Mouse (Mus musculus) adrenal gland, postnatal 4 days (tissue): ENCODE results near the gene Foxo3. TPM values are rescaled to one million over a fixed set of nuclear protein-coding genes. Genes with fewer than 3 reads are reported as not detected.

Experiments
- DNase-seq, 2 experiments: peaks; one replicate each; pipeline ENCODE4 v3.0.0; 2021 to 2022; ENCODE audit warnings: low spot score in 2 of 2, mixed read lengths in 2 of 2
- total RNA-seq, 2 experiments: library from RNA; stranded (reverse); gene quantifications; 2 replicates each; pipeline ENCODE4 v1.2.3; 2021

Gene Foxo3
- total RNA-seq, 2 experiments from 2014 or later = 71.7 to 72.8 TPM

GRCm38 (mm10) chr10:42230471-42231099, 46.0 kb downstream of the Foxo3 start:
- DNase-seq = no peak

- no peak for DNase-seq
Observed at GRCm38 (mm10) chr10:42227751-42228241, 48.8 kb downstream of the Foxo3 start.

- no peak for DNase-seq
Observed at GRCm38 (mm10) chr10:42226176-42226575, 50.4 kb downstream of the Foxo3 start.

- no peak for DNase-seq
Observed at GRCm38 (mm10) chr10:42225184-42225935, 51.2 kb downstream of the Foxo3 start.

- no peak for DNase-seq
Observed at GRCm38 (mm10) chr10:42221996-42222395, 54.6 kb downstream of the Foxo3 start.

DNA sequence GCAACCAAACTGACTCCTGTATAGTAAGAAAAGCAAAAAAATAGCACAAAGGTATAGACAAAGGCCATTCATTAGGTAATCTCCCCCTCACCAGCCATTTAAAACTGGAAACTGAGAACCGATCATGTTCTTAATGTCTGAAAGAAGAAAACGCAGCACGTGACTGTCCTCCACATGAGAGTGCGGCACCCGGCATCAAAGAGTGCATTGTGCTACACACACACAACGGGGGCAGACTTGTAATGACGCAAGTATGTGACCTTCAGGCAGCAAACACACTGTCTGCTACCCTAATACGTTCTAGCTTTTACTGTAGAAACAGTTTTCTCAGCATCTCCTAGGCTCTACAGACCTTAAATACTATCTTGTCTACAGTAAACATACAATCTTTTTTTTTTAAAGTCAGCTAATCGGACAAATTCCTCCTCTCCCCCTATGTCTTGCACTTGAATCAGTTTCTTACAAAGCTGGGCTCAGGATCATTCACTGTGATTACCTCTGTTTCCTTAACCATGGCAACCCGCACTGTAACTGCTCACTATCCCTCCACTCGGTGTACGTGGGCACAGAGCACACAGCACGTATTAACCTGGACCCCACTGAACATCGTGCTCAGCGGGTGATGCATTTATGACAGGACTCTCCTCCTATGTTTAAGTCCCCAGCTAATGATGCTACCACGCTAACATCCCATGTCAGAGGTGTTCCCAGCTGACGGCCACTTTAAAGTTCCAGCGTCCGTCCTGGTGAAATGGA, 55.2 kb downstream of the Foxo3 start:
- DNase-seq = no peak

DNA sequence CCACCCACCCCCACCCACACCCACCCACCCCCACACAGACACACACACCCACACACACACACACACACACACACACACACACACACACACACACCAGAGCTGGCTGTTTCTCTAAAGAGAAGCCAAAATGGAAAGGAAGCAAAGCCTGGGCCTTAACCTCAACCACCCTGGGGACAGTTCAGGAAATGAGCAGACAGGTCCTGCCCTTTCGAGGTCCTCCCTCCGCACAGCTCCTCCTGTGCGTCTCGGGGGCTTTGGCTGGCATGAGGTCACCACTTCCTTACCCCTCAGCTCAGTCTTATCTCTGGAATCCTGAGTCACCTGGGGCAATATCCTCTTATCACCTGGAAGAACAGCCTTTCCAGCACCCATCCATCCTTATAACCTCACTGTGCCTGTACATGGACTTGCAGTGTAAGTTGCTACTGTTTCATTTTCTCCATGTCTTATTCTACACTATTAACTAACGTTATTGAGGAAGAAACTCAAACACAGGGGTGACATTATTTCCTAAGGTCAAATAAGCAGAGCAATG, 56.1 kb downstream of the Foxo3 start:
- DNase-seq = no peak

GRCm38 (mm10) chr10:42211407-42211806, 65.1 kb downstream of the Foxo3 start:
- no peak for DNase-seq

DNA sequence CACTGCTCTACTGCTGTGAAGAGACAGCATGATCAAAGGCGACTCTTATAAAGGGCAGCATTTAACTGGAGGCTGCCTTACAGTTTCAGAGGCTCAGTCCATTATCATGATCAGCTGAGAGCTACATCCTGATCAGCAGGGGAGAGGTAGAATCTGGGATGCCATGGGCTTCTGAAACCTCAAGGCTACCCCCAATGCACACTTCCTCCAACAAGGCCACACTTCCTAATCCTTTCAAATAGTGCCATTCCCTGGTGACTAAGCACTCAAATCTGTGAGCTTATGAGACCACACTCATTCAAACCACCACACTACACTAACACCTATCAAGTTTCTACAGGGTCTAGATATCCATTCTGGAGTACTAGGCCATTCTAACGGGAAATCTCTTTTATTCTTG, 65.9 kb downstream of the Foxo3 start:
- DNase-seq = no peak

DNA sequence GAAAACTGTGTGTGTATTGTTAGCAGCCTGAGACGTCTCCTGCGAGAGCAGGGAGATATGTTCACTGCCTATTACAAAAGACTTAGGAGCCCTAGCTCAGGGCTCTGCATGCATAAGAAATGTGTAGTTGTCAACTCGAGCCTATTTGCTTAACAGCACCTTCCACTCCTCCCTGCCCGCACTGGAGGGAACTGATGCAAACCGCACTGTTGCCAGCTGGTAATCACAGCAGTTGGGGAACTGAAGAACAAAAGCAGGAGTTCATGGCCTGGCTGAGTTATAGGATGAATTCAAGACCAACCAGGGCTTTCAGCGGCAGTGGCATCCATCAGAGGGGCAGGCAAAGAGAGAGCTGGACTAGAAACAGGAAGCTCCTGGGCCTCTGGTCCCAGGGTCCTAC, 66.7 kb downstream of the Foxo3 start:
- DNase-seq = no peak

DNA sequence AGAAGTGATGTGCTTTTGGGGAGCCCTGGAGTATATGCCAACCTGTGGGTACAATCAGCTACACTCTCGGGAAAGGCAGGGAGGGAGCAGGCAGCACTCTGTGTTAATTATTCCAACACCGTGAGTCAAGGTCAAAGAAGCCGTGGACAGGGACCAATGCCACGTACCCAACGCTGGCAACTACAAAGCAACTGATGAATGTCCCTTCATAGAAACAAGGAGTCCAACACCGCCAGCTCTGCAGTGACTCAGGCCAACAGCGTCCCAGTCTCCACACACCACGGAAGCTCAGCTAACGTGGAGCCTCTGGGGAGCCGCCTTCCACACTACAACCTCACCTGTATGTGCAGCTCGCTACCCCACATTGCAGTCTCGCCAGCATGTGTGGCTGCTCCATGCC, 68.9 kb downstream of the Foxo3 start:
- no peak for DNase-seq

GRCm38 (mm10) chr10:42204768-42205412, 71.7 kb downstream of the Foxo3 start:
- DNase-seq = no peak

- DNase-seq = no peak
Observed at GRCm38 (mm10) chr10:42203321-42204155, 73.0 kb downstream of the Foxo3 start.

DNA sequence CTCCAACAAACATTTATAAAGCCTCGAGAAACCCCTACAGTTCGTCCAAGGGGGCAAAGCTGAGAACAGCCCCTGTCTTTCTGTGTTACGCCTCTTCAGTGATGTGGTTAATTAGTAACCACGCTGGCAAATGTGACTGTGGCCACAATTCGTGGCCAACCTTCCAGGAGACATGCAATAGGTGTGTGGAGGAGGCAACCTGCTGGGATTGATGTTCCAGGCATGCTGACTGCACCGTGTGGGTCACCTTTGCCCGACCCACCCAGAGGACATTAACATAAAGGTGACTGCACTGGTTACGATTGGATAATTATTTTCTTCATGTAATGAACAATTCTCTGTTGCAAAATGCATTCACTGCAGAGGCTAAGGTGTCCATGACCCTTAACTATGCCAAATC, 74.0 kb downstream of the Foxo3 start:
- DNase-seq = no peak

GRCm38 (mm10) chr10:42199472-42199871, 77.1 kb downstream of the Foxo3 start:
- no peak for DNase-seq

- no peak for DNase-seq
Observed at GRCm38 (mm10) chr10:42198682-42199081, 77.9 kb downstream of the Foxo3 start.

DNA sequence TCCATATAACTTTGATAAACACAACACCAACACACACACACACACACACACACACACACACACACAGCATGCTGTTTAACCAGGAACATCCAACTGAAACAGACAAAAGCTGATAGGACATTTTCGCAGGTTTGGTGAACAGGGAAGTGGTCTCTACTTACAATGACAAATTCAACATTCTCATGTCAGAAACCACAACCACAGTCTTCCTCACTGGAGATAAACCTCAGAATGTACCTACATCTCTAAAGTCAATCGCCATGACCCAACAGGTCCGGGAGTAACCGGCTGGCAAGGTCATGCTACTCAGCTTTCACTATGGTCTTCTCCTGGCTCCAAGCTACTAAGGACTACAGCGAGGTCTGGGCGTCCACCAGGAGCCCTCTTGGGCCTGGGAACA, 81.8 kb downstream of the Foxo3 start:
- DNase-seq = no peak

DNA sequence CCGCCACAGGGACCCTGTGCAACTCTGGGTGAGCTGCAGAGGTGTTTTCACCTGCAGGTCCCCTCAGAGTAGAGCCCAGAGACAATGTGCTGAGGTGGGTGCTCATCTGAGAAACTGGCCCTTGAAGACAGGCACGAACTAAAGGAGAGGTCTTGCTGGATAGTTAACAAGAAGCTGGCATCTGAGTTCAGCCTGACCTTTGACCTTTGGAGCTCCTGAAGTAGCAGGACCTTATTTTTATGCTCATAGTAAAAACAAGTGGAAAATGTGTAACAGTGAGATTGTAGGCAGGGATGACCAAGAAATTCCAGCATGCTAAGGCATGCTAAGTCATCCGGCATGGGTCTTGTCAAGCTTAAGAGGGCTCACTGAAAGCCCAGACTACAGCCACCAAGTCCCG, 82.6 kb downstream of the Foxo3 start:
- no peak for DNase-seq

GRCm38 (mm10) chr10:42192951-42193350, 83.6 kb downstream of the Foxo3 start:
- no peak for DNase-seq

DNA sequence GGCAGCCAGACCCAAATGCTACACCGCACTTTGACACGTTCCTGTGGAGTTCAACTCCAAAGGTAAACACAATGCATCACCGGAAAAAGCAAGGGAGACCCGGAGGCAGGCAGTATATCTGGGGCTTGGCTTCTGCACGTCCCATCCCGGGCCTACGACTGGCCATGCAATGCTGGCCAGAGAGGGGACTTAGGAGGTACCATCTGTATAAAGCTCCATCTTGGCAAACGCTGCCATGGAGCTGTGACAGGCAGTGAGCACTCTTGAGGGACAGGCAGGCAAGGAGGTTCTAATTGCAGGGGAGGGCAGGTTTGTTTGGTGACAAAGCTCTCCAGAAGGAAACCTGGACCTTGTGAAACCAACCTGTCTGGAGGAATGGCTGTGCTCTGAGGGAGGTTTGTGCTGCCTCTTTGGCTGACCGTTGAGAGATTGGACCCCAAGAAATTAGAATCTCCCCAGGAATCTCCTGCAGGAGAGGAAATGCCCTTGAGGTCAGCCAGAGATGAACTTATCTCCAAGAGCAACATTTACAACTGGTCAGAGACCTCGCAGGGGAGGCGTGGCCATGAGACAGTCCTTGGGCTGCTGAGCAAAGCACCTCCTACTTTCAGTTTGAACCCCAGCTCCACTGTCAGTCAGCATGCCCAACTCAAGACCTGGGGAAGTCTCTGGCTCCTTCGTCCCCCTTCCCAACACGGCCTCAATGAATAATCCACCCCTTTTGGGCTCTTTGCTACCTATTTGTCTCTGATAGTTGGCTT, 86.7 kb downstream of the Foxo3 start:
- no peak for DNase-seq
